Mouse (Mus musculus): ENCODE measurements at regions not wholly inside any gene's neighbourhood (a gene's known extent, or its start where the extent isn't known, plus 50 kb on each side); places are given as distances from the start of the nearest gene placed in this dataset.

DNA sequence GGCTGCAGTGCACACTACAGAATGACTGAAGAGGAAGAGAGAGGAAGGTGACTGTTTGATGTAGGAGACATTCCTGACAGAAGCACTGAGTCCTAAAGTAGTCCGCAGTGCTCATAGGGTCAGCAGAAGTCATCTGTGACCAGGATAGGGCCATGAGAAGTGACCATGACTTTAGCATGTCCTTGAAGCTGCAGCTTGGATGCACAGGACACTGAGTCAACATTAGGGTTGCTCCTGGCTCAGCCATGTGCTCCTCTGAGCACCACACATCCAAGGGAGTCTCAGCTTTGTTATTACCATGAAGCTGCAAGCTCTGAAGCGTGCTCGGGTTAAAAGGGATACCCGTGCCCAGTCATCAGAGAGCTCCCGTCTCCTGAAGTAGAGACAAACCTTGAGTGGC, 164.3 kb downstream of the Rap2a start:
- DNase-seq (ENCODE audit: low spot score in 2 of 2), result no peak
- intact Hi-C loops (cut with DNase I), result no loop called here

DNA sequence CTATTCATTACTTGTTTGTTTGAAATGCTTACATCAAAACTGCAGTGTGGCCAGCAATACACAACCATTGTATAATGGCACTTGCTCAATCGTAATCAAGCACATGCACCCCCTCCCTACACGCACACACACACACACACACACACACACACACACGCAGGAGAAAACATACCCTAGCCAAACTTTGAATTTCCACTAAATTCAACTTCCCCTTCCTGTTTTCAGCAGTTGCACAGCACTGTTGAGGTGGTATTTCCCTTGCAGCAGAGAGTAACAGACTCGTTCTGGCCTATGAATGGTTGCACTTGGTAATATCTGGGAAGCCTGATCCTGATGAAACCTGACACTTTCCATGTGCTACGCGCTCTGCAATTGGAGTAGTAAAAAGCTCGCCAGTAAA, 173.8 kb downstream of the Rap2a start:
- intact Hi-C loops (cut with DNase I), result loop anchor here (10.0 kb wide), 1 partner anchor 207 kb away; no protein-coding TSS in a partner anchor
- DNase-seq (ENCODE audit: low spot score in 2 of 2), result no peak

DNA sequence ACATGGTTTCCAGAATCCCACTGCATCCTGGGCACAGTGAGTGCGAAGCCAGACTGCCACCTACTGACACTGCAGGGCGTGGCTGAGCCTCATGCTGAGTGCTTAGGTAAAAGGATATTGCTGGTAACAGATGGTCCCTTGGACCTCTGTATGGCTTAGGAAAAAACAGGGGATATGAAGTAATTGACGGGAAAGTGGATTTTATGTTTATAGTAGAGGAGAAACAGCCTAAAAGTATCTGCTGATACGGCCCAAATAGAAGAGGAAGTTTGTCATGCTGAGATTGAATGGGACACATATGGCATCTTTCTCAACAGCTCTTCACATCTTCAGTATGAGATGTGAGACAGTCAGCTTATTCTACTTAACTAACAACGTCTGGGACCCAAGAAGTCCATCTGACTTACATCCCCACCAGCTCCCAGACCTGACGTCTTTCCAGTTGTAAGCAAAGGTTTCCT, 182.1 kb downstream of the Rap2a start:
- peak; percentile 46 to 53 for DNase-seq (ENCODE audit: low spot score in 2 of 2)
- intact Hi-C loops (cut with DNase I), result loop anchor here (2.0 to 5.0 kb wide), 2 partner anchors 182 to 583 kb away; partner anchors contain the start of gene Rap2a

DNA sequence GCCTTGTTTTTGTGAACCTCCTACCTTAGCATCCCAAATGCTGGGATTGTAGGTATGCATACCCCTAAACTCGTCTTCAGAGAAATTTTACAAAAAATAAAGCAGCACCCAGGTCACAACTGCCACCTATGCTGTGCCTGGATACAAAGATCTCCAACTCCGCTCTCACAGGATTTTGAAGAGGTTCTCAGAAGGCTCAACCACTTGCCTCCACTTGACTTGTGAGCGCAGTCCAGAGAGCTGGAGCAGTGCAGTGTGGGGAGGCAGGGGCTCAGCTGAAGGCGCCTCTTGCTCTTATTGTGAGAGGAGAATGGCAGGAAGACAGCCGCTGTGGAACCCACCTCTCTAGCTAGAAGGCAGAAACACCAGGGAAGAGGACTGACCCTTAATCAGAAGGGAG, 182.9 kb downstream of the Rap2a start:
- intact Hi-C loops (cut with DNase I), result loop anchor here (2.0 to 5.0 kb wide), 2 partner anchors 182 to 584 kb away; partner anchors contain the start of gene Rap2a
- no peak for DNase-seq (ENCODE audit: low spot score in 2 of 2)

DNA sequence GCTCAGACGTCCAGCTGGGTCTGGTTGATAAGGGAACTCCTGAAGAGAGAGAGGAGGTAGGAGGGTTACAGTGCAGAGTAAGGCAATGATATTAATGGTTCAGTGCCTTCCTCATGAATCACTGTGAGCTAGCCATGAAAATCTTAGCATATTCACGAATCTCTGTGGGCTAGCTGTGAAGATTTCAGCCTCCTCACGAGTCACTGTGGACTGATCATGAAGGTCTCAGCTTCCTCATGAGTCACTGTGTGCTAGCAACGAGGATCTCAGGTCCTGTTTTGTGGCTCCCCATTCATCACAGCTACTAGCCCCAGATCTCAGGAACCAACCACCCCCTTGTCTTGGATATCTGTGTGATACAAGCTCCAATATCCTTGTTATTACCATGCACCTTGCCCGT, 191.4 kb downstream of the Rap2a start:
- intact Hi-C loops (cut with DNase I), result no loop called here
- no peak for DNase-seq (ENCODE audit: low spot score in 2 of 2)

DNA sequence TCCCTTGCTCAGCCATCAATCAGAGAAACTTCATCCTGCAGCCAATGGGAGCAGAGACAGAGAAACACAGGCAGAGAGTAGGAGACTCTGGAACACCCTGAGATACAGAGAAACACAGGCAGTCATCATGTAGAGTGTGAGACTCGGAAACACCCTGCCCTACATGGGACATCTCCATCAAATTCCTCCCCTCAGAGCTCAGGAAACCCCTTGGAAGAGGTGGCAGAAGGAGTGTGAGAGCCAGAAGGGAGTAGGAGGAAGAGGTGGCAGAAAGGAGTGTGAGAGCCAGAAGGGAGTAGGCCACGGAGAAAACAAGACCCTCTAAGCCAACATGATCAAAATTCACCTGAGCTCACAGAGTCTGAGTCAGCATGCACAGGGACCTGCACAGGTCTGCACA, 197.5 kb downstream of the Rap2a start:
- intact Hi-C loops (cut with DNase I), result loop anchor here (2.0 kb wide), 1 partner anchor 129 kb away; no protein-coding TSS in a partner anchor
- DNase-seq (ENCODE audit: low spot score in 2 of 2), result no peak

DNA sequence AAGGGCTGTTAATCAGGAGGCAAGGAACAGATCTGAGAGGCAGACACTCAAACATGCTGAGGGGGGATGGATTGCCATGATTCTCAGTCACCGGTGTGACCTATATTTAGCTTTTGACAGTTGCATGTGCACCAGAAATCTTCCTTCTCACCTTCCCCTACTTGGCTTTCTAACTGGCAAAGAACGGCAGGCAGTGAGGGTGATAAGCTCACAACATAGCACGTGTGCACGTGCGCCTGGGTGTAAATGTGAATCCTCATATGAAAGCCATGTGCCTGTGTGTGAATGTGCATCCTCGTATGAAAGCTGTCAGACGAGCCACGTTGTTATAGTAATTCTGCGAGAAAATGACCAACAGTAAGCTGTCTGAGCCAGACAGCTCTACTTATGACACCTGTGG, 200.3 kb downstream of the Rap2a start:
- peak; percentile 29 to 37 for DNase-seq (ENCODE audit: low spot score in 2 of 2)
- intact Hi-C loops (cut with DNase I), result no loop called here

DNA sequence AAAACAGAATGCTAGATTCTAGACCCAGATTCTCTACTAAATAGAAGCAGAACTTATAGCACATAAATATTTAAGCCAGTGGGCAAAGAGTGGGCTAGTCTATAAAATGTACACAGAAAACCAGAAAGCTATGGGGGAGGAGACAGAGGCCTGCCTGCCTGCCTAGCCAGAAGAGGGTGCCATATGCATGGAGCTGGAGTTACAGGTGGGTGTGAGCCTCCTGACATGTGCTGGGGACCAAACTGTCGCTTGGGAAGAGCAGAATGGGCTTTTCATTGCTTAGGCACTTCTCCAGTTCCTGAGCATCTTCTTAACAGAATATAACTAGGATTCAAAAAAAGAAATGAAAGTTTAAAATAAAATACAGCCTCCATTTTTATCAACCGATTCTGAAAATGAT, 200.8 kb downstream of the Rap2a start:
- intact Hi-C loops (cut with DNase I), result no loop called here

DNA sequence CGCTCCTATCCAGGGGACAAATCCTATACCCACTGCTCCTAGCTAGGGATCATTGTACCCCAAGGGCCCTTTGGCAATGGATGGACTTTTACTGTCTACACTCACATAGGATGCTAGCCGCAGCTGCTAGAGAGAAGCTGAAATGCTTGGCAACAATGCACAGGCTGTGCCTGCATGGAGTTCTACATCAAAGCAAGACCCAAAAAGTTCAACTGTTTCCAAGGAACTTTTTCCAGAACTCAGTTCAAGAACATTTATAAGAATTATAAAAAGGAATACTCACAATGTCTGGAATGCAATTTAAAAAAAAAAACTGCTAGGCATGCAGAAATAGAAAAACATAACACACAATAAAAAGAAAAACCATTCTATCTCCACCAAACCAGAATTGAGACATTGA, 202.0 kb downstream of the Rap2a start:
- intact Hi-C loops (cut with DNase I), result no loop called here
- no peak for DNase-seq (ENCODE audit: low spot score in 2 of 2)

More for the DNA sequence above, 200.8 kb downstream of the Rap2a start:
- peak; percentile 40 to 54 for DNase-seq (ENCODE audit: low spot score in 2 of 2)

DNA sequence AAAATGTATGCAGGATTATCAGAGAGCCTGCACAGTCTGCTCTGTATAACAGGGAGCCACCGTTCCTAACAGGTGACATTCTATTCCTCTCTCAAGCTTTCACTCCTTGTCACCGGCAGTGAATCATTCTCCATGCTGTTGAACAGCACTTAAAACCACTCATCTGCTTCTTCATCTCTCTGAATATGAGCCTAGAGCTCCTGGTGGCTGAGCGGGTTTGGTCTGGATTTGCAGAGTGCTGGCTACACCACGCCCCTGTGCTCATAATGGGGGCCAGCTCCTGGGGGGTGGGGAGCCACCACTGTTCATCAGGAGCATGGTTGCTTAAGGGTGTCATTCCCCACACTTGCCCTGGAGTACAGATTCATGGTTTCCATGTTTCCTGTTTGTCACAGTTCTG, 207.0 kb downstream of the Rap2a start:
- DNase-seq (ENCODE audit: low spot score in 2 of 2), result no peak
- intact Hi-C loops (cut with DNase I), result no loop called here

DNA sequence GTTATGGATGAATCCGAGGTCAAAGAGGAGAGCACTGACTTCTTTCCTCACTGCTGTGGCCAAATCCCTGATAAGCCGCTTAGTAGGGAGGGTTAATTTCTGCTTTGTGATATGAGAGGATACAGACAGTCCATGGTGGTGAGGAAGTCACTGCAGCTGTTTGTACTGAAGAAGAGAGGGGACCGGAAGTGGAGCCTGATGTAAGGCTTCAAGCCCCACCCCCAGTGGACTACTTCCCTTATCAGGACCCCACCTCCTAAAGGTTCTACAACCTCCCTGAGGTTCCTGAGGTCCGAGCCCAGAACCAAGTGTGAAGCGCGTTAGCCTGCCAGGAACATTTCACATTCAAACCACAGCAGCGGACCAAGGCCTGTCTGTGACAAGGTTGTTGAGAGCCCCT, 207.6 kb downstream of the Rap2a start:
- no peak for DNase-seq (ENCODE audit: low spot score in 2 of 2)
- intact Hi-C loops (cut with DNase I), result no loop called here

DNA sequence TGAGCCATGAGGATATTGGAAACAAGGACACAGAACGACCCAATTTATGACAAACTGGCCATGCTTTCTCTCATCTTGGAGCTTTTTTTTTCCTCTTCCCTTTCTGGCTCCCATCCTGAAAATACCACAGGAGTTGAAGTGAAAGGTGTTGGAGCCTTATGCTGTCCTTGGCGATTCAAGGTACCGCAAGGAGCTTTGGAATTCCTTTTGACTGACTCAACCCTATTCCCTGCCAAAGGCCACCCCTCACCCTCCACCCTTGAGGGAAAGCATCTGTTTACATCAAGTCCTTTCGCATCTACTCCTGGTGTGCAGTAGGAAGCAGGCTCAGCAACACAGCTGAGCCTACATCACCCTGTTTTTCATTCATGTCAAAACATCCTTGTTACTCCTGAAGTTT, 208.5 kb downstream of the Rap2a start:
- DNase-seq (ENCODE audit: low spot score in 2 of 2), result no peak
- intact Hi-C loops (cut with DNase I), result no loop called here

DNA sequence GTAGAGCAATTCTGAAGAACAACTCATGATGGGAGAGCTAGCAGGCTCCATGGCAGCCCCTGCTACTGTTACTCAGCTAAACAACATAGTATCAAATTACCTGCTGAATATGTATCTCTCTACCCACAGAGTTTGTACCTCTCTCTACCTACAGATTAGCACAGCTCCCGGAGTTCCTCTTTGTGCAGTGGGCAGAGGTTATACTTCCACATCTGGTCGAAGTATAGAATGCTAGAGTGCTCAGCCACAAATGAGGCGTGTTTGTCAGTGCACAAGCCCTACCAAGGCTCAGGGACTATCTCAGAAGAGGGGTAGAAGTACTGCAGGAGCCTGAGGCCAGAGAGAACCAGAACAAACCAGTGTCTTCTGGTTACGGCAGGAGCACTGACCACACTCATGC, 211.6 kb upstream of the Ipo5 start:
- intact Hi-C loops (cut with DNase I), result no loop called here
- DNase-seq (ENCODE audit: low spot score in 2 of 2), result no peak

DNA sequence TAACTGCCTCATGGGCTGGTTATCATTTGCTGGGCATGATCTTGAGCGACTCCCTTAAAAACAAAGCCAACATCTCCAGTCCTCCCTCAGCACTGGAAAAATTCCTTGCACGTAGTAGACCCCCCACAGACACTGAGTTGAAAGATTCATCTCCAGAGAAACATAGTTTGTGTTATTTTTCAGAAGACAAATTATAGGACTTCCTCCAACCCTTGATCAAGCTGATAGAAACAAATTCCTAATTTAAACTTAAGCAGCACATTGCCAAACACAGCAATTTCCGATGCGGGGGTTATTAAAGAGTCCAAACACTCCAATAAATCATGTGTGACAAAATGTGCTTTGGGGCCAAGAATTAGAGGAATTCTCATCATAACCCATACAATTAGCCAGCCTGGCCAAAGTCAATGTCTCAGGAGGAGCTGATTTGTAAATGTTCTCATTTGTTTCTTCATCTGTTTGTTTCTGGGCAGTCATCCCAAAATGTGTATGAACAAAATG, 205.7 kb upstream of the Ipo5 start:
- intact Hi-C loops (cut with DNase I), result no loop called here
- DNase-seq (ENCODE audit: low spot score in 2 of 2), result no peak

DNA sequence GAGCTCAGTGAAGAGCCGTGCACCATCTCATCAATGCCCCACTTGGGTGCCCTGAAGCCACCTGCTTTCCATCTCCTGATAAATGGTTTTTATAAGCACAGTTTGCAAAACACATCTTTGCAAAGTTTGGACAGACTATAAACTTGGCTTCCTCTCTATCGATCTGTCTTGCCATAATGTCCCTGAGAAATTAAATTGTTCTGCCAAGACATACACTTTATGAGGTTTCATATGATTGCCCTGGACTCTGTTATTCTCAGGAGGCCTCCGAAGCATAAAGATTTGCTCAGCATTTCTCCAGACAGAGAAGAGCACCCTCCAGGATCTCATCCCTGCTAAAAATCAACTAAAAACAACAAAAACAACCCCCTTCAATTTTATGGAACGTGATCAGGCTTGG, 200.2 kb upstream of the Ipo5 start:
- intact Hi-C loops (cut with DNase I), result no loop called here
- DNase-seq (ENCODE audit: low spot score in 2 of 2), result no peak

DNA sequence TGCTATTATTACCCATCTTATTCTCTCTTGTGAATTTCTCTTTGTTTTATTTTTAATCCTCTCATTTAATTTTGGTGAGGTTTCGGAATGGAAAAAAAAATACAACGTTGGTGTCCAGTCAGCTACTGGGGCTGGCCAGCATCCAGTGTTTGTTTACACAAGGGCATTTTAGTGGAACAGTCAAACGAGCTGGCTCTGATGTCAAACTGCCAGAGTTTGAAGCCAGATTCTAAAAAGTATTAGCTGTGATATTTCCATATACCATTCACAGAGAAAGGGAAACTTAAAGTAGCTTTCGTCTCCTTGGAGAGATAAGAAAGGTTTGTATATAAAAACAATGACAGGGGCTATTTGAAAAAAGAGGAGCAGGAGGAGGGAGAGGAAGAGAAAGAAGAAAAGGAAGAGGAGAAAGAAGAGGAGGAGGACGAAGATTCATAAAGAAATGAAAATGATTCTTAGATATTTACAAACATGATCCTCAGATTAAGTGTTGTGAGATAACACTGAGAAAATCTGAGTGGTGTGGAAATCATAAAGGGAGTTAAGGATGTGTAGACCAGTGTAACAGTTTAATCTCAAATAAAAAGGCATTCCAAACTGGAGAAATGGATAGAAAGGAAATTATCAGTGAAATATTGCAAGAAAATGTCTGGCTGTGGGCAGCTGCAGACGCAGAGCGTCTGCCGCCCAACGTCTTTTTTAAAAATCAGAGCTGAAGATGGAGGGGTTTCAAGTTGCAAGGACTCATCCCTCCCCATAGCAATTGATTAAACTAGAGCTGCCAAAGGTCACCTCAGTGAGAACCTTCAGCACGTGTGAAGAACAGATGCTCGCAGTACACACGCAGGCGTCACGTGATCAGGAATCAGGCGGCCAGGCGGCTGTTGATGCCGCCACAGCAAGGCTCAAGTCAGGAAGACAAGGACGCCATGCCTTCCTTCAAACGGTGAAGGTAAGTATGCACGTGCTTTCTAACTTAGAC, 190.3 kb upstream of the Ipo5 start:
- intact Hi-C loops (cut with DNase I), result no loop called here
- no peak for DNase-seq (ENCODE audit: low spot score in 2 of 2)

DNA sequence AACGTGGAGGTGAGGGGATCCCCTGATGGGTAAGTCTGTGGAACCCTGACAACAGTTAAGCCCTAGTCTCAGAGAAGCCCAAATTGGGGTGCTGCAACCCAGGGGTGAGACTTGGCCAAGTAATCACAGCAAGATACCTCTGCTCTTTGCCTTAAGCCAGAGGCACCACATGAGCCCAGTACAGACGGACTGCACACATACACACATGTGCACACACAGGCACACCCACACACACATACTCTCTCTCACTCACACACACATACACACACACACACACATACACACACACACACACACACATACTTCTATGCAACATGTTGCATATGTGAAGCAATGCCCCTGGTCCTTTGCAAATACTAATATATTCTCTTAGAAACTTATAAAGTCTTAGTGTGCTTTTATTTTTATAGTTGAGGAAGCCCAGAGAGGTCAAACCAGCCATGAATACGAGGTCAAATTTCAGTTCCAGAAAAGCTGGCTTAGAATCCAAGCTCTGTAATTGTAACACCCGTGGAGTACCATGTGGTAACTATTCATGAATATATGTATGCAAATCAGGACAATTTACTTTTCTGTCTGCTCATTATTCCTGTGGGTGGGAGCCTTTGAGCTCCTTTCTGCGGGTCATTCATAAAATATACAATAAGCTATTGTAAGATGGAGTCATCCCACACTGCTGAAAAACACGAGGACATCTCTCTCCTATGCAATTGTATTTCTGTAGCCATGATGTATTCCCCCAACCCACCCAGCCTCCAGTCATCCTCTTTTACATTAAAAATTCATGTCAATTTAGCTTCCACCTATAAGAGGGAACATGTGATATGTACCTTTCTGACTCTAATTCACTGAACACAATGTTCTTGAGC, 189.2 kb upstream of the Ipo5 start:
- intact Hi-C loops (cut with DNase I), result no loop called here
- no peak for DNase-seq (ENCODE audit: low spot score in 2 of 2)

DNA sequence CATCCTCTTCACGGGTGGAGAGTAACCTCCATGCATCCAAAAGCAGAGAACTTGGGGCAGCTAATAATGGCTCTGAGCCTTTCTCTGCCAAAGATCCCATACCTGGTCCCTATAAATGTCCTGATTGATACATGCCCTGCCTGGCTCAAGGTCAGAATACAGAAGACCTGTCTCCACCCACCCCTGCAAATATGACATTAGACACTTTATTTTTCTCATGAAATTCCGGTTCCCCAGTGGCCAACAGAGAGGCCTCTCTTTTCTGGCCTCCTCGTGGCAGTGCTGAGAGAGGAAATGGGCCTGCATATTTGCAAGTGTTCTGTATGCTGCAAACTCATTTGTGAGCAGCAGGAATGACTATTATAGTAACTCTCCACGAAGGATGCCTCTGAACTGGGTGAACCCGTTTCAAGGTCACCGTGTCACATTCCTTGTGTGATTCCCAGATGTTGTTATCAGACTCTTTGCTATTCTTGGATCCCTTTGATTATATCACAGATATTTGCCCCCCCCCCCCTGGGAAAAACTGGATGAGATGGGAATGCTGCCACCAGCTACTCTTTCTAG, 188.4 kb upstream of the Ipo5 start:
- intact Hi-C loops (cut with DNase I), result no loop called here
- no peak for DNase-seq (ENCODE audit: low spot score in 2 of 2)

DNA sequence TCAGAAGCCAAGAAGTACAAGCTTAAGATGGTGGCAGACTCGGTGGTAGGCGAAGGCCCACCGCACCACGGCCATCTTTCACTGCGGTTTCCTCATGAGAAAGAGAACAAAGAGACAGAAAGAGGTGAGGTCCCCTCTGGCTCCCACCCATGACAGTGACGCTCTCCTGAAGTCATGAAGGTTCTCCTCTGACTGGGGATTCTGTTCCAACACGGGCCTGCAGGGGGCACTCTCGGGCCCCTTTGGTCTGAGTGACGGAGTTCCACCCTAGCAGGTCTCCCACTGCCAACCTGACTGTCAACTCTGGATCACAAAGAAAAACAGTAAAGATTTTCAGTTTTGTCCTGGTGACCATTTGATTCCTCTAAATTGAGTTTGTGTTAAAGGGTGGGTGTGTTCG, 182.9 kb upstream of the Ipo5 start:
- intact Hi-C loops (cut with DNase I), result no loop called here
- DNase-seq (ENCODE audit: low spot score in 2 of 2), result no peak

DNA sequence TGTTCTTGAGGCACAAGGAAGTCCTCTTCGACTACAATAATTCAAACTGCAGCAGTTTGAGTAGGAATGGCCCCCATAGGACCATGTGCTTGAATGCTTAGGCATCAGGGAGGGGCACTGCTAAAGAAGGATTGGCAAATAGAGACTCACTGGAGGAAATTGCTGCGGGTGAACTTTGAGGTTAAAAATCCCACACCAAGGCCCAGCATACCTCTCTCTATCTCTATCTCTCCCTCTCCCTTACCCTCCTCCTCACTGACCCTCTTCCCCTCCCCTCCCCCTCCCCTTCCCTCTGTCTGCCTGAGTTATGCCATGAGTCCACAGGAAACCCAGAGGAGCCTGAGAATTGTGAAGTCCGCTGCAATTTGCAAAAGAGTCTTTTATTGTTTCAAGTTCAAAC, 180.8 kb upstream of the Ipo5 start:
- no peak for DNase-seq (ENCODE audit: low spot score in 2 of 2)
- intact Hi-C loops (cut with DNase I), result no loop called here

Data from left cerebral cortex, postnatal 36 days (tissue).